Mouse (Mus musculus): ENCODE results near the gene Gm6169. TPM values are rescaled to one million over a fixed set of nuclear protein-coding genes. Genes with fewer than 3 reads are reported as not detected.
A peak's percentile ranks its signal among the peaks of the same experiment; 100 is the strongest.
"Not testable (repeated sequence)": the region's sequence is repeated elsewhere in the genome, so short reads cannot be mapped to it uniquely, and the experiment has no call there.

Gene Gm6169
- polyA plus RNA-seq, 1 experiment from 2014 or later: 0.71 TPM

DNA sequence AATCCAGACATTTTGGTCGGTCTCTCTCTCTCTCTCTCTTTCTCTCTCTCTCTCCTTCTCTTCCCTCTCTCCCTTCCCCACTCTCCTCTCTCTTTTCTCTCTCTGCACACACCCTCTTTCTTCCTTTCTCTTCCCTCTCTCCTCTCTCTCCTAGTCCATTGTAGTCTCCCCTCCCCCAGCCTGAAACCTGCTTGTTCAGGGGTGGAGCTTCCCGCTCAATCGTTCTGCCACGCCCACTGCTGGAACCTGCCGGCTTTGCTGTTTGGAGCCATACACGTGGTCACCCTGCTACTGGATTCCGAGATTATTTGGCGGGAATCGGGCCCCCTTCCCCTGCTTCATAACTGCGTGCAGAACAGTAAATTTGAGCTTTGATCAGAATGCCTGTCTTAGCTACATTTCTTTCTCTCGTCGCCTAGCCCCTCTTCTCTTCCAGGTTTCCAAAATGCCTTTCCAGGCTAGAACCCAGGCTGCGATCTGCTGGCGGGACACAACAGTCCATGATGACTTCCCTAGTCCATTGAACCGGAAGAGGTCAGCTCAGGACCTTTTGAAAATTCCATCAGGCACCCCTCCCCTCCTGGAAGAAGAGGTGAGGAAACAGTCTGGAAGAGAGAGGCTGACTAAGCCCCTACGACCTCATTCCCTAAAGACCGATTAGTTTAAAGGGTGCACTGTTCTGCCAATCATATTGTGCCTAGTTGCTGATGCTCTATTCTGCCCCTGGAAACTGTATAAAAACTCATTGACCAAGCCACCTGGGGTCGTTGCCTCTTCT lies 34.0 kb downstream of the Gm6169 start:
- not testable (repeated sequence) for H3K27ac ChIP-seq (ENCODE audit: low read depth, low read length); H3K9me3 ChIP-seq (ENCODE audit: control insufficient read depth, low read length)

DNA sequence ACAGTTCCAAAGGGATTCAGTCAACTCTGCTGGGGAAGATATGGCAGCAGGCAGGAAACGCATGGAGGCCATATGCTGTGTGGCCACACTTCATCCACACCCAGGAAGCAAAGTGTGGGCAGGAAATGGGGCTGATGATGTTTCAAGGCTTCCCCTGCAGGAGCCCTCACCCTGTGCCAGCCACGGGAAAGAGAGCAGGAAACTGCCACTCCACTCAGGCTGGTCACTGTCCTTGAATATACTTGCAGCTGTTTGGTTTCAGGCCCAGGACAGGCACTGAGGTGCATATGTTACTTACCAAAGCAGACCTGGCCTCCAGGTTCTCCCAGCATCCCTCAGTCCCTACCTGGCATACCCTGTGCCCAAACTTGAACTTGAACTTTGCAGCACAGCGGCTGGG lies 34.6 kb downstream of the Gm6169 start:
- WGBS: 67% methylated on average over 3 of the region's 3 CpGs
- Histone ChIP-seq H3K4me3 (ENCODE audit: low read depth, low read length) (no peak overlapping the region), H3K27me3 (ENCODE audit: control insufficient read depth, insufficient read depth, low read length) (no peaks in the 10 kb centered on the region; the same call in 1 of the 2 replicates), H3K9ac (ENCODE audit: low read length) (no peak overlapping the region), H3K9me3 (ENCODE audit: control insufficient read depth, low read length) (no peaks in the 10 kb centered on the region; the same call in 1 of the 2 replicates), H3K4me1 (replicated peaks; ENCODE audit: control insufficient read depth, insufficient read depth, low read length) (peaks cover 3% of the 10 kb centered on the region; the same call in 1 of the 2 replicates), H3K4me2 (ENCODE audit: low read depth, low read length, severe bottlenecking) (no peak overlapping the region), H3K36me3 (ENCODE audit: control insufficient read depth, insufficient read depth, low read length) (no peaks in the 10 kb centered on the region), H3K27ac (ENCODE audit: low read depth, low read length) (no peak overlapping the region)
- ATAC-seq (replicated peaks; ENCODE audit: low FRiP score): 0 out of 2 replicates have a peak, but pooled peaks have one; percentile 16
- DNase-seq (ENCODE audit: low spot score): no peak

More for the DNA sequence above, 34.0 kb downstream of the Gm6169 start:
- not testable (repeated sequence) for H3K9ac ChIP-seq (ENCODE audit: low read length); H3K36me3 ChIP-seq (ENCODE audit: control insufficient read depth, insufficient read depth, low read length); H3K27me3 ChIP-seq (ENCODE audit: control insufficient read depth, insufficient read depth, low read length); H3K4me1 ChIP-seq (replicated peaks; ENCODE audit: control insufficient read depth, insufficient read depth, low read length); DNase-seq (ENCODE audit: low spot score); H3K4me2 ChIP-seq (ENCODE audit: low read depth, low read length, severe bottlenecking); H3K4me3 ChIP-seq (ENCODE audit: low read depth, low read length)
- 0 out of 2 replicates have a peak, but pooled peaks have one; percentile 36 for ATAC-seq (replicated peaks; ENCODE audit: low FRiP score)
- WGBS: 44% methylated on average over 18 of the region's 18 CpGs

- Histone ChIP-seq H3K36me3 (ENCODE audit: control insufficient read depth, insufficient read depth, low read length) (no peaks in the 10 kb centered on the region), H3K9me3 (ENCODE audit: control insufficient read depth, low read length) (no peaks in the 10 kb centered on the region; the same call in 1 of the 2 replicates), H3K27ac (ENCODE audit: low read depth, low read length) (no peak overlapping the region), H3K4me3 (ENCODE audit: low read depth, low read length) (no peak overlapping the region), H3K4me1 (replicated peaks; ENCODE audit: control insufficient read depth, insufficient read depth, low read length) (peaks cover 3% of the 10 kb centered on the region; the same call in 1 of the 2 replicates), H3K27me3 (ENCODE audit: control insufficient read depth, insufficient read depth, low read length) (no peaks in the 10 kb centered on the region; the same call in 1 of the 2 replicates), H3K4me2 (ENCODE audit: low read depth, low read length, severe bottlenecking) (no peak overlapping the region), H3K9ac (ENCODE audit: low read length) (no peak overlapping the region)
- DNase-seq (ENCODE audit: low spot score) (no peak), ATAC-seq (replicated peaks; ENCODE audit: low FRiP score) (no peak)
- WGBS: 81% methylated on average over 2 of the region's 2 CpGs
Measured at GRCm38 (mm10) chr13:97063431-97063830, 35.6 kb downstream of the Gm6169 start.

DNA sequence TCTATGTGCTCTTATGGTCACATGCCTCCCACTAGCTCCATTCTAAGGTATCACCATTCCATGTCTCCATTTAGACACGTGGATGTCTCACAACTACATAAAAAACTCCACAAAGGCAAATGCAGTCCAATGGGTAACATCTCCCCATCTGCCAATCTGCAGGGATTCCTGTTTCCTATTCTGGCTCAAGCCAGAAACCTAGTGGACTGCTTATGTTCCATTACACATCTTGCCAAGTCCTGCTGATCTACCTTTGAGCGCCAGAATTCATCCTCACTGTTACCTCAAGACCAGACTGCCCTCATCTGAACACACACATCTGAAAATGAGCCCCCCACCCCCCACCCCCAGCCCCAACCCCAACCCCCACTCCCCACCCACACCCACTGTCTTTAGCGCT lies 36.9 kb downstream of the Gm6169 start:
- H3K4me1 ChIP-seq (replicated peaks; ENCODE audit: control insufficient read depth, insufficient read depth, low read length): no peaks in the 10 kb centered on the region; the same call in 1 of the 2 replicates

DNA sequence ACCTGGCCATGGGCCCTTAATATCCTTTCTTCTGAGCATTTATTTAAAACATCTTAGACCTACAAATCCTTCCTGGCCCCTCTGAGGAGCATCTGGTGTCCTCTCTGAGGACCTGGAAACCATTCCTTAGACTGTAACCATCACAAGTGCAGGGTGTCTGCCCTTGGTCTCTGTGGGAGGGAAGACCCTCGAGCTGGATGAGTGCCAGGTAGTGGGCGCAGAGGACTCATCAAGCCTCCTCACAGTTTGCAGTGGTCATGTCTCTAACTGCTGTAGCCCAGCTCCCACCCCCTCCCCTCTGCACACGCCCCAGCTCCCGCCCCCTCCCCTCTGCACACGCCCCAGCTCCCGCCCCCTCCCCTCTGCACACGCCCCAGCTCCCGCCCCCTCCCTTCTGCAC lies 38.7 kb downstream of the Gm6169 start:
- DNase-seq (ENCODE audit: low spot score): no peak

More for the DNA sequence above, 36.9 kb downstream of the Gm6169 start:
- no peak for ATAC-seq (replicated peaks; ENCODE audit: low FRiP score)
- no peak for DNase-seq (ENCODE audit: low spot score)
- H3K27ac ChIP-seq (ENCODE audit: low read depth, low read length): no peak overlapping the region
- H3K9ac ChIP-seq (ENCODE audit: low read length): no peak overlapping the region
- H3K36me3 ChIP-seq (ENCODE audit: control insufficient read depth, insufficient read depth, low read length): no peaks in the 10 kb centered on the region
- no peak overlapping the region for H3K4me3 ChIP-seq (ENCODE audit: low read depth, low read length)
- H3K9me3 ChIP-seq (ENCODE audit: control insufficient read depth, low read length): no peaks in the 10 kb centered on the region; the same call in 1 of the 2 replicates
- no peak overlapping the region for H3K4me2 ChIP-seq (ENCODE audit: low read depth, low read length, severe bottlenecking)
- no peaks in the 10 kb centered on the region for H3K27me3 ChIP-seq (ENCODE audit: control insufficient read depth, insufficient read depth, low read length)
- 93% methylated on average over 3 of the region's 3 CpGs for WGBS

DNA sequence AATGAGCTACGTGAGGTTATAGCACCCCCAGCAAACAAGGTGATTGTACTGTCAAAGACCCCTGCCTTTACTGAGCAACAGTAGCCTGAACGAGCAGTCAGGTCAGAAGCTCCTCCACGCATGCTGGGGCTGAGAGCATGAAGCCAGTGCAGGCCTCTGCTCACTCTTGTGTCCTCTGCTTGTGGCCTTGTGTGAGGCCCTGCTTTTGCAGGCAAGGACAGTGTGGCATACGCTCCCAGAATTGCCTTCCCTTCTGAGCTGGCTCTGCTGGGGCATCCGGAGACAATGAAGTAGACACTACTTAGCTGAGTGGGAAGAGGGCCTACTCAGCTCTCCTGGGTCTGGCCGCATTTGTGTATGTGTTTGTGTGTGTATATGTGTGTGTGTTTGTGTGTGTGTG lies 39.3 kb downstream of the Gm6169 start:
- Histone ChIP-seq H3K36me3 (ENCODE audit: control insufficient read depth, insufficient read depth, low read length) (no peaks in the 10 kb centered on the region), H3K27me3 (ENCODE audit: control insufficient read depth, insufficient read depth, low read length) (no peaks in the 10 kb centered on the region), H3K4me2 (ENCODE audit: low read depth, low read length, severe bottlenecking) (no peak overlapping the region), H3K9ac (ENCODE audit: low read length) (no peak overlapping the region), H3K9me3 (ENCODE audit: control insufficient read depth, low read length) (no peaks in the 10 kb centered on the region), H3K27ac (ENCODE audit: low read depth, low read length) (no peak overlapping the region), H3K4me3 (ENCODE audit: low read depth, low read length) (no peak overlapping the region), H3K4me1 (replicated peaks; ENCODE audit: control insufficient read depth, insufficient read depth, low read length) (no peaks in the 10 kb centered on the region)
- ATAC-seq (replicated peaks; ENCODE audit: low FRiP score): no peak
- 91% methylated on average over 6 of the region's 6 CpGs for WGBS
- no peak for DNase-seq (ENCODE audit: low spot score)

More for the DNA sequence above, 38.7 kb downstream of the Gm6169 start:
- WGBS: 77% methylated on average over 6 of the region's 8 CpGs
- Histone ChIP-seq H3K27me3 (ENCODE audit: control insufficient read depth, insufficient read depth, low read length) (no peaks in the 10 kb centered on the region), H3K4me1 (replicated peaks; ENCODE audit: control insufficient read depth, insufficient read depth, low read length) (no peaks in the 10 kb centered on the region), H3K9ac (ENCODE audit: low read length) (no peak overlapping the region), H3K36me3 (ENCODE audit: control insufficient read depth, insufficient read depth, low read length) (no peaks in the 10 kb centered on the region), H3K4me3 (ENCODE audit: low read depth, low read length) (no peak overlapping the region), H3K9me3 (ENCODE audit: control insufficient read depth, low read length) (no peaks in the 10 kb centered on the region), H3K27ac (ENCODE audit: low read depth, low read length) (no peak overlapping the region), H3K4me2 (ENCODE audit: low read depth, low read length, severe bottlenecking) (no peak overlapping the region)
- ATAC-seq (replicated peaks; ENCODE audit: low FRiP score): no peak

DNA sequence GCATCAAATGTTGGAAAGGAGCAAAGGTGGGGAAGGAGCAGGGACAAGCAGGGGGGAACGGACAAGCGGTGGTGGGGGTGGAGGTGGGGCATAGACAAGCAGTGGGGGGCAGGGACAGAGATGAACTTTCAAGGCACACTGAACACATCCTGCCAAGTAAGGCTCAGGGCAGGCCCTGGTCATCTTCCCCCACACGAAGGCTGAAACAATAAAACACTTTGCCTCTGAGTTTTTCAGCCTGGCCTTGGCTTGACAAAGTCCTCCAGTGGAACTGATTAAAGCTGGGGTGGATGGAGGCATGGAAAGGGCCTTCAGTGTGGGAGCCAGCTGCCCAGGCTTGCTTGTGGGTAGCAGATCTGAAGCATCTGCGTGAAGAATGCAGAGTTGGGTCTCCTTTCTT lies 41.2 kb downstream of the Gm6169 start:
- Histone ChIP-seq H3K9ac (ENCODE audit: low read length) (no peak overlapping the region), H3K9me3 (ENCODE audit: control insufficient read depth, low read length) (no peaks in the 10 kb centered on the region), H3K4me3 (ENCODE audit: low read depth, low read length) (no peak overlapping the region), H3K27me3 (ENCODE audit: control insufficient read depth, insufficient read depth, low read length) (no peaks in the 10 kb centered on the region), H3K4me2 (ENCODE audit: low read depth, low read length, severe bottlenecking) (no peak overlapping the region), H3K4me1 (replicated peaks; ENCODE audit: control insufficient read depth, insufficient read depth, low read length) (no peaks in the 10 kb centered on the region), H3K36me3 (ENCODE audit: control insufficient read depth, insufficient read depth, low read length) (no peaks in the 10 kb centered on the region), H3K27ac (ENCODE audit: low read depth, low read length) (no peak overlapping the region)
- DNase-seq (ENCODE audit: low spot score) (no peak), ATAC-seq (replicated peaks; ENCODE audit: low FRiP score) (no peak)
- WGBS: 60% methylated on average over 4 of the region's 4 CpGs

- no peaks in the 10 kb centered on the region for H3K4me1 ChIP-seq (replicated peaks; ENCODE audit: control insufficient read depth, insufficient read depth, low read length)
- 92% methylated on average over 8 of the region's 8 CpGs for WGBS
- no peaks in the 10 kb centered on the region for H3K27me3 ChIP-seq (ENCODE audit: control insufficient read depth, insufficient read depth, low read length)
- H3K27ac ChIP-seq (ENCODE audit: low read depth, low read length): no peak overlapping the region
- no peaks in the 10 kb centered on the region for H3K36me3 ChIP-seq (ENCODE audit: control insufficient read depth, insufficient read depth, low read length)
- H3K9me3 ChIP-seq (ENCODE audit: control insufficient read depth, low read length): no peaks in the 10 kb centered on the region
- no peak for ATAC-seq (replicated peaks; ENCODE audit: low FRiP score)
- H3K9ac ChIP-seq (ENCODE audit: low read length): no peak overlapping the region
- no peak overlapping the region for H3K4me3 ChIP-seq (ENCODE audit: low read depth, low read length)
- no peak overlapping the region for H3K4me2 ChIP-seq (ENCODE audit: low read depth, low read length, severe bottlenecking)
- DNase-seq (ENCODE audit: low spot score): no peak
Measured at GRCm38 (mm10) chr13:97053844-97054243, 45.2 kb downstream of the Gm6169 start.

- Histone ChIP-seq H3K27ac (ENCODE audit: low read depth, low read length) (no peak overlapping the region), H3K4me1 (replicated peaks; ENCODE audit: control insufficient read depth, insufficient read depth, low read length) (no peaks in the 10 kb centered on the region), H3K4me3 (ENCODE audit: low read depth, low read length) (no peak overlapping the region), H3K27me3 (ENCODE audit: control insufficient read depth, insufficient read depth, low read length) (no peaks in the 10 kb centered on the region), H3K4me2 (ENCODE audit: low read depth, low read length, severe bottlenecking) (no peak overlapping the region), H3K9ac (ENCODE audit: low read length) (no peak overlapping the region), H3K9me3 (ENCODE audit: control insufficient read depth, low read length) (no peaks in the 10 kb centered on the region), H3K36me3 (ENCODE audit: control insufficient read depth, insufficient read depth, low read length) (no peaks in the 10 kb centered on the region)
- WGBS: 21% methylated on average over 11 of the region's 11 CpGs
- ATAC-seq (replicated peaks; ENCODE audit: low FRiP score) (peak; percentile 49; the same call in 1 of the 2 replicates), DNase-seq (ENCODE audit: low spot score) (peak; percentile 84)
Measured at GRCm38 (mm10) chr13:97052667-97053066, 46.4 kb downstream of the Gm6169 start.
